Mouse (Mus musculus) forebrain, embryonic 16.5 days (tissue): ENCODE measurements at regions not wholly inside any gene's neighbourhood (a gene's known extent, or its start where the extent isn't known, plus 50 kb on each side); places are given as distances from the start of the nearest gene placed in this dataset.

Experiments used
- ATAC-seq: fragments of 200-750 bp; cut with Nextera tagmentation; 2 replicates; pipeline ENCODE4 v1.8.0; 2017; ENCODE audit warnings: mild to moderate bottlenecking, moderate library complexity
- H3K27ac ChIP-seq: fragments of 300-500 bp; sonication (generic); 2 replicates; pipeline ENCODE4 v1.5.1; 2014; ENCODE audit warnings: low read length, control low read depth
- H3K27me3 ChIP-seq: fragments of 300-500 bp; sonication (generic); replicated peaks from 2 replicates; pipeline ENCODE4 v1.6.1; 2014; ENCODE audit warnings: low read length; ENCODE audit not compliant: control insufficient read depth, insufficient read depth
- H3K36me3 ChIP-seq: fragments of 300-500 bp; sonication (generic); 2 replicates; pipeline ENCODE4 v1.6.1; 2014; ENCODE audit not compliant: control insufficient read depth, insufficient read depth
- H3K4me1 ChIP-seq: fragments of 300-500 bp; sonication (generic); replicated peaks from 2 replicates; pipeline ENCODE4 v1.6.1; 2014; ENCODE audit warnings: low read length; ENCODE audit not compliant: control insufficient read depth, insufficient read depth
- H3K4me2 ChIP-seq: fragments of 300-500 bp; sonication (generic); 2 replicates; pipeline ENCODE4 v1.6.1; 2014; ENCODE audit warnings: mild to moderate bottlenecking, low read length, control low read depth
- H3K4me3 ChIP-seq: fragments of 300-500 bp; sonication (generic); replicated peaks from 2 replicates; pipeline ENCODE4 v1.5.1; 2014; ENCODE audit warnings: mild to moderate bottlenecking, low read length, control low read depth
- H3K9ac ChIP-seq: fragments of 300-500 bp; sonication (generic); replicated peaks from 2 replicates; pipeline ENCODE4 v1.6.1; 2014; ENCODE audit warnings: low read depth, low read length, control low read depth
- H3K9me3 ChIP-seq: fragments of 300-500 bp; sonication (generic); 2 replicates; pipeline ENCODE4 v1.6.1; 2016; ENCODE audit warnings: low read length; ENCODE audit not compliant: control insufficient read depth
- WGBS: fragments of 180-500 bp; shearing (Covaris S2); extraction: QIAGEN DNeasy Blood & Tissue Kit; methylation state at CpG from one replicate; pipeline ENCODE4 v1.1.7; 2014; 5-methylcytosine and 5-hydroxymethylcytosine counted together

DNA sequence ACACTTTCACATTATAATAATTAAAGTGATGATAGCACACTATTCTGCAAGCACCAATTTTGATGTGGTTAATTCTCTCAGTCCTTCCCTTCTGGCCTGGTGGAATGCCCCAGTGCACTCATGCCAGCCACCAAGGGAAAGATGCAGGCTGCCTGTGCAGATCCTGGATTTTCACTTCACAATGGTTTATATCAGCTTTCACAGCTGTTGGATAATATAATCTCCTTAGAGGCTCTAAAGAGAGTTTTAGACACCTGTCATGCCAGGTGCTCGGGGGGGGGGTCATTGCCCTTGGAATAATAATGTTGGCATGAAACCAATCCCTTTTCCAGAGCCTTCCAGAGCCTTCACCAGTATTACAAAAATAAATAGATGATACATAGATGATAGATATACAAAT, 377.1 kb downstream of the Zbbx start:
- no peak overlapping the region for H3K27ac ChIP-seq
- H3K4me3 ChIP-seq: no peak overlapping the region
- no peaks in the 10 kb centered on the region for H3K27me3 ChIP-seq
- no peaks in the 10 kb centered on the region for H3K9me3 ChIP-seq
- H3K4me1 ChIP-seq: no peaks in the 10 kb centered on the region
- H3K4me2 ChIP-seq: no peak overlapping the region
- 64% methylated on average over 1 of the region's 1 CpGs for WGBS
- H3K9ac ChIP-seq: no peak overlapping the region
- ATAC-seq: no peak
- no peaks in the 10 kb centered on the region for H3K36me3 ChIP-seq

DNA sequence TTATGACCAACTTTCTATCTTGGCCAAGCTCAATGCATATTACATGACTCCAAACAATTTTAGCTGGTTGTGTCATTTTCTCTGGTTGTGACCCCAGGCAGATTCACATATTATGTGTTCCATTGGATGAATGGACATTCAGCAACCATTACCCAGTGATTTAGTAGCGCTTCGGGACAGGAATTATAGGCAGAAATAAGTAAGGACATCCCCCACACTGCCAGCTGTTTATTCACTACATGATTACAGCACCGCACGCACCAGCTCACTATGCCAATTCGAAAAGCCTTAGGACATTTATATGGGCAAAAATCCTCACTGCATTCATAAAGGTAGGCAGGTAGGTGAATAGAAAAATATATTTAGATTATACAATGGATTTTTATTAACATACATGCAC, 386.5 kb downstream of the Zbbx start:
- no peak overlapping the region for H3K4me3 ChIP-seq
- H3K27me3 ChIP-seq: no peaks in the 10 kb centered on the region
- H3K9me3 ChIP-seq: no peaks in the 10 kb centered on the region
- H3K9ac ChIP-seq: no peak overlapping the region
- no peak overlapping the region for H3K4me2 ChIP-seq
- H3K36me3 ChIP-seq: no peaks in the 10 kb centered on the region
- H3K4me1 ChIP-seq: no peaks in the 10 kb centered on the region
- H3K27ac ChIP-seq: no peak overlapping the region
- WGBS: 93% methylated on average over 5 of the region's 5 CpGs
- ATAC-seq: no peak

DNA sequence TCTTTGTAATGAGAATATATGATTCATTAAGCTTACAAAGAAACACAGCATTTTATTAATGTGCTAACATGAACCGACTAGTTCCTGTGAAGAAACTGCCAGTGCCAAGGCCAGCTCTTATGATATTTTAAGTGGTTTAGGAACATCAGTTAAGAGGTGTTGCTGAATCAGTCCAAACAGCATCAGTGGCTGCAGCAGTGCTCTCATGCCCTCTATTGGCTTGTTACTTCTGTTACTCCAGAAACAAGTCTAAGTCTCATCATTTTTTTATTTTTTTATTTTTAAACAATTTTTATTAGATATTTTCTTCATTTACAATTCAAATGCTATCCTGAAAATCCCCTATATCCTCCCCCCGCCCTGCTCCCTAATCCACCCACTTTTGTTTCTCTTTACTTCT, 422.7 kb downstream of the Zbbx start:
- Histone ChIP-seq H3K27me3 (no peaks in the 10 kb centered on the region), H3K9ac (no peak overlapping the region), H3K4me3 (no peak overlapping the region), H3K4me2 (no peak overlapping the region), H3K9me3 (no peaks in the 10 kb centered on the region), H3K4me1 (no peaks in the 10 kb centered on the region), H3K36me3 (no peaks in the 10 kb centered on the region), H3K27ac (no peak overlapping the region)
- WGBS: 84% methylated on average over 2 of the region's 2 CpGs
- ATAC-seq: no peak

DNA sequence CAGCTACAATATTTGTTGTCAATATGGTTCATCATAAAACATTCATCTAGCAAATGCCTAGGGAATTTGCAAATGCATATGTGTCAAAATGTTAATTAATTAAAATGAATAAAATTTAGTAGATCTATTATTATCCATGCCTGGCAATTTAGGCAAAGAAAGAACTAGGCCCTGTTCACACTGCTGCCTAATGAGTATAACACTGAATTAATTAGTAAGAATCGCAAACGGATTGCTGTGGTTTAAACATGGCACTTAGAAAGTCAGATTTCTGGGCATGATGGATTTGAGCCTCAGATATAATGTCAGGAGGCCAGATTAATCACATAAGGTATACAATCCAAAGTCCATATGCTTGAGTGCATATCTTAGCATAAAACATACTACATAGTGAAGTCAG, 425.1 kb downstream of the Zbbx start:
- Histone ChIP-seq H3K9ac (no peak overlapping the region), H3K27me3 (no peaks in the 10 kb centered on the region), H3K9me3 (no peaks in the 10 kb centered on the region), H3K4me1 (no peaks in the 10 kb centered on the region), H3K27ac (no peak overlapping the region), H3K4me3 (no peak overlapping the region), H3K36me3 (no peaks in the 10 kb centered on the region), H3K4me2 (no peak overlapping the region)
- 28% methylated on average over 2 of the region's 2 CpGs for WGBS
- ATAC-seq: peak; percentile 80
